Mouse (Mus musculus) limb, embryonic 15.5 days (tissue): ENCODE data around the gene Fam102a. TPM values are rescaled to one million over a fixed set of nuclear protein-coding genes. Genes with fewer than 3 reads are reported as not detected.

Experiments used
- ATAC-seq: fragments of 200-750 bp; cut with Nextera tagmentation; 2 replicates; pipeline ENCODE4 v1.8.0; 2017; ENCODE audit warnings: low read depth, moderate TSS enrichment; ENCODE audit not compliant: insufficient number of reproducible peaks, low FRiP score, low TSS enrichment
- H3K27ac ChIP-seq: fragments of 300-500 bp; sonication (generic); 2 replicates; pipeline ENCODE4 v1.5.1; 2015; ENCODE audit warnings: moderate library complexity, mild to moderate bottlenecking, inconsistent platforms
- H3K27me3 ChIP-seq: fragments of 300-500 bp; sonication (generic); 2 replicates; pipeline ENCODE4 v1.6.1; 2015; ENCODE audit warnings: inconsistent platforms
- H3K36me3 ChIP-seq: fragments of 300-500 bp; sonication (generic); 2 replicates; pipeline ENCODE4 v1.6.1; 2015; ENCODE audit warnings: inconsistent platforms
- H3K4me1 ChIP-seq: fragments of 300-500 bp; sonication (generic); 2 replicates; pipeline ENCODE4 v1.6.1; 2015; ENCODE audit warnings: inconsistent platforms
- H3K4me2 ChIP-seq: fragments of 300-500 bp; sonication (generic); 2 replicates; pipeline ENCODE4 v1.6.1; 2015; ENCODE audit warnings: mild to moderate bottlenecking, inconsistent platforms
- H3K4me3 ChIP-seq: fragments of 300-500 bp; sonication (generic); 2 replicates; pipeline ENCODE4 v1.5.1; 2015; ENCODE audit warnings: mild to moderate bottlenecking, inconsistent platforms
- H3K9ac ChIP-seq: fragments of 300-500 bp; sonication (generic); 2 replicates; pipeline ENCODE4 v1.6.1; 2015; ENCODE audit warnings: inconsistent platforms
- H3K9me3 ChIP-seq: fragments of 300-500 bp; sonication (generic); 2 replicates; pipeline ENCODE4 v1.6.1; 2016; ENCODE audit warnings: inconsistent platforms
- WGBS: fragments of 180-500 bp; shearing (Covaris S2); methylation state at CpG from one replicate; pipeline ENCODE4 v1.1.7; 2015; 5-methylcytosine and 5-hydroxymethylcytosine counted together
- polyA plus RNA-seq: library from polyadenylated mRNA; unstranded; fragments of >200 nt; fragmentation: Nextera tagmentation; extraction: Ambion mirVana; gene quantifications from 2 replicates; pipeline ENCODE4 v1.2.1, GENCODE M21; 2015

The Fam102a gene
- polyA plus RNA-seq, 1 experiment from 2014 or later, result 17.3 TPM

GRCm38 (mm10) chr2:32549764-32550163, 14.6 kb downstream of the Fam102a start:
- H3K36me3 ChIP-seq, result peaks cover 4% of the 10 kb centered on the region; the same call in 1 of the 2 replicates
- H3K9ac ChIP-seq, result no peak overlapping the region
- H3K4me3 ChIP-seq, result no peak overlapping the region
- 23% methylated on average over 6 of the region's 6 CpGs for WGBS
- no peaks in the 10 kb centered on the region for H3K27me3 ChIP-seq
- H3K4me1 ChIP-seq, result peaks cover 53% of the 10 kb centered on the region
- H3K4me2 ChIP-seq, result 0 out of 2 replicates have a peak overlapping the region, but pooled peaks have one; percentile 6
- peak; percentile 89 for ATAC-seq
- peak overlapping the region; percentile 90 for H3K27ac ChIP-seq
- no peaks in the 10 kb centered on the region for H3K9me3 ChIP-seq

DNA sequence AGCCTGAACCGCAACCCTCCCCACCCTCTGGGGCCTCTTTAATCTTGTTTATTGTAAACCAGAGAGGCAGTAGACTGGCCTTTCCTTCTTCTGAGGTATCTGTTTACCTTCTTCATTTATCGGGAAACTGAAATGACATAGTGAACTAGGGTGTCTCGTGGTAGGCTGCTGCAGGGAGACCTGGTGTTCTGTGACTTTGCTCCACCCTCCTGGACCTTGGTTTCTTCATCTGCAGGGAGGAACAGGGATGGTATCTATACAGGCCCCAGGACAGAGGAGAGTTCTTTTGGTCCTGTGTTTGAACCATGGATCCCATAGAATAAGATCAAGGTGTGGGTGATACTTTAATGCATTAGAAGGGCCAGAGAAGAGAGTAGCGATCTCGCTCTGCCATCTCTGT, 16.1 kb downstream of the Fam102a start:
- Histone ChIP-seq H3K27me3 (no peaks in the 10 kb centered on the region), H3K4me1 (peaks cover 66% of the 10 kb centered on the region), H3K27ac (0 out of 2 replicates have a peak overlapping the region, but pooled peaks have one; percentile 17), H3K9ac (no peak overlapping the region), H3K4me2 (no peak overlapping the region), H3K36me3 (peaks cover 8% of the 10 kb centered on the region; the same call in 1 of the 2 replicates), H3K9me3 (no peaks in the 10 kb centered on the region), H3K4me3 (no peak overlapping the region)
- ATAC-seq, result no peak
- 68% methylated on average over 5 of the region's 5 CpGs for WGBS

DNA sequence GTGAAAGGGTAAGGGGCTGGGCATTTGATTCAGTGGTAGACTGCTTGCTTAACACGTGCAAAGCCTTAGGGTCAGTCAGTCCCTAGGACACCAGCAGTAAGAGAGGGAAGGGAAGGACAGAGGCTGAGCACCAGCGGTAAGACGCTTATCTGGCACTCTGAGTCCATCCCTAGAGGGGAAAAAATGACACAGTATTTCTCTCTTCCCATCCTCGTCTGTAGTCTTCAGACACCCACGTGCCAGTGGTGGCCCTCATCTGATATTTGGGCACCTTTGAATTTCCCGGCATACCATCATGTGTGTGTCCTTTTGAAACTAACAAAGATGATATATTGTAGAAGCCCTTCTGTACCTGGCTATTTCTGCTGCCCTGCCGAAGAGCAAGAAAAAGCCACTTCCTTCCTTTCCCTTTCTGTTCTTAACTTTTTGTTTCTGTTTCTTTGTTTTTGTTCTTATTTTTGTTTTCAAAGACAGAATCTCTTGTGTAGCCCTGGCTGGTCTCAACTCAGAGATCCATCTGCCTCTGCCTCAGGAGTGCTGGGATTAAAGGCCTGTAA, 18.5 kb downstream of the Fam102a start:
- Histone ChIP-seq H3K9me3 (no peaks in the 10 kb centered on the region), H3K27ac (no peak overlapping the region; the same call in 1 of the 2 replicates), H3K9ac (no peak overlapping the region), H3K36me3 (peaks cover 13% of the 10 kb centered on the region), H3K4me2 (no peak overlapping the region), H3K4me1 (peaks cover 64% of the 10 kb centered on the region), H3K4me3 (no peak overlapping the region), H3K27me3 (no peaks in the 10 kb centered on the region)
- no peak for ATAC-seq
- 79% methylated on average over 7 of the region's 7 CpGs for WGBS

DNA sequence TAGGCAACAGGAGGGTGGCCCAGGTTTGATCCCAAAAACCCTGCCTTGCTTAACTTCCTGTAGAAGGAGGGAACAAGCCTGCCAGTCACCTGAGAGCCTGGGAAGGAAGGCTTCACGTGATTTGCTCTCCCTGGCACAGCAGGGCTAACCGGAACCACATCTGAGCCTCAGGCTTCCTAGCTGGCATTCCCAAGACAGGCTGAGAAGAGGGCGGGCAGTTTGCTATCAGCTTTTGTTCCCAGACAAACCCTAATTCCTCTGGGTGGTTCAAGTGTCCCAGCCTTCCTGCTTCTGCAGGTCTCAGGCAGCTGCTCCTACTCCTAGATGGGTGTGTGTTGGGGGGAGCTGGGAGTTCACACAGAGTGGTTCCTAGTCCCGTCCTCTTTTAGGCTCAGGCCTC, 20.4 kb downstream of the Fam102a start:
- Histone ChIP-seq H3K27me3 (no peaks in the 10 kb centered on the region), H3K27ac (peak overlapping the region; percentile 59), H3K9me3 (no peaks in the 10 kb centered on the region), H3K9ac (no peak overlapping the region), H3K4me1 (peaks cover 46% of the 10 kb centered on the region), H3K4me3 (no peak overlapping the region), H3K4me2 (no peak overlapping the region), H3K36me3 (peaks cover 29% of the 10 kb centered on the region)
- ATAC-seq, result peak; percentile 24; the same call in 1 of the 2 replicates
- 37% methylated on average over 4 of the region's 4 CpGs for WGBS

DNA sequence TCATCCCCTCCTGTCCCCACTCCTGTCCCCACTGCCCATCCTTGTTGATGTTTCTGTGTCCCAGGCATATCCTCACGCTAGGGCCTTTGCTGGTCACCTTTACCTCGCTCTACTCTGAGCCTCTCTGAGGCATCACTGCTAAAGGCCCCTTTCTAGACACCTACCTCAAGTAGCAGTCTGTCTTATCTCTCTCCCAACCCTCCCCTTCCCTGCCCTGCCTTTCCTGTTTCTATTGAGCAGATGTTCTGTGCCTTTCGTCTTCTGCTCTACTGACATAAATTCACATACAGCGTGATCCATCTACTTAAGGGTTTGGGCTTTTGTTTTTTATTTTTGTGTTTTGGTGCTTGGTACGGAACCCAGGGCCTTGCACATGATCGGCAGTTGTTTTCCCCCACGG, 20.9 kb downstream of the Fam102a start:
- Histone ChIP-seq H3K27me3 (no peaks in the 10 kb centered on the region), H3K27ac (peak overlapping the region; percentile 59), H3K36me3 (peaks cover 34% of the 10 kb centered on the region), H3K4me1 (peaks cover 40% of the 10 kb centered on the region), H3K4me2 (no peak overlapping the region), H3K4me3 (no peak overlapping the region), H3K9ac (no peak overlapping the region), H3K9me3 (no peaks in the 10 kb centered on the region)
- 74% methylated on average over 7 of the region's 7 CpGs for WGBS
- ATAC-seq, result no peak

GRCm38 (mm10) chr2:32559570-32559969, 24.4 kb downstream of the Fam102a start:
- H3K27me3 ChIP-seq, result no peaks in the 10 kb centered on the region
- 0 out of 2 replicates have a peak, but pooled peaks have one; percentile 41 for ATAC-seq
- H3K4me1 ChIP-seq, result peaks cover 27% of the 10 kb centered on the region
- 69% methylated on average over 5 of the region's 5 CpGs for WGBS
- H3K36me3 ChIP-seq, result peaks cover 63% of the 10 kb centered on the region
- H3K9me3 ChIP-seq, result no peaks in the 10 kb centered on the region
- no peak overlapping the region for H3K4me3 ChIP-seq
- peak overlapping the region; percentile 17; the same call in 1 of the 2 replicates for H3K27ac ChIP-seq
- no peak overlapping the region for H3K9ac ChIP-seq
- H3K4me2 ChIP-seq, result no peak overlapping the region

DNA sequence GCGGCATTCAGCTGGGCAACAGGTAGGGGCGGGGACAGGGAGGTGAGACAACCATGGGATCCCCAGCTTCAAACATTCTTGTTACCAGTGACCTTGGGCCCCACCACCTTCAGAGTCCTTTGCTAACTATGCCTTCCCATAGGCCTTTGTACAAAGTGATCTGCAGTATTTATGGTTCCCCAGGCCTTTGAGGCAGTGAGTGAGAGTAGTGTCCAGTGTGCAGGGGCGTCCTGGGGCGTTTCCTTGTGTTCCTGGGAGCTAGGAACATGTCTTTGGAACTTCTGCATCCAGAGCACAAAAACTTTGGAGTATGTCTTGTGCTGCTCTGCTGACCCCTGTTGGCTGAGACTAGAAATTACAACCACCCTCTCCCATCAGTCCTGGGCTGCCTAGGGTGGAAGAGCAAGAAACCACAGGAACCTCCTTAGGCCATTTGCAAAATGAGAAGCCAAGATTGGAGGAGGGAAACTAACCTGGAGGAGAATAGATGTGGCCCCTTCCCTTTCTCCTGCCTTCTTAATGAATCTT, 31.5 kb downstream of the Fam102a start:
- WGBS, result 37% methylated on average over 4 of the region's 4 CpGs
- H3K4me1 ChIP-seq, result peaks cover 6% of the 10 kb centered on the region
- no peak overlapping the region for H3K4me2 ChIP-seq
- no peak overlapping the region for H3K9ac ChIP-seq
- H3K27me3 ChIP-seq, result no peaks in the 10 kb centered on the region
- no peak overlapping the region for H3K4me3 ChIP-seq
- H3K9me3 ChIP-seq, result no peaks in the 10 kb centered on the region
- H3K36me3 ChIP-seq, result peaks cover 63% of the 10 kb centered on the region
- no peak for ATAC-seq
- peak overlapping the region; percentile 33; the same call in 1 of the 2 replicates for H3K27ac ChIP-seq

- ATAC-seq, result no peak
- Histone ChIP-seq H3K4me3 (no peak overlapping the region), H3K27ac (no peak overlapping the region), H3K9me3 (no peaks in the 10 kb centered on the region), H3K27me3 (no peaks in the 10 kb centered on the region), H3K4me1 (peaks cover 17% of the 10 kb centered on the region), H3K36me3 (peaks cover 62% of the 10 kb centered on the region), H3K4me2 (no peak overlapping the region), H3K9ac (no peak overlapping the region)
- 57% methylated on average over 5 of the region's 5 CpGs for WGBS
These were observed 33.0 kb downstream of the Fam102a start for GRCm38 (mm10) chr2:32568149-32568548.

DNA sequence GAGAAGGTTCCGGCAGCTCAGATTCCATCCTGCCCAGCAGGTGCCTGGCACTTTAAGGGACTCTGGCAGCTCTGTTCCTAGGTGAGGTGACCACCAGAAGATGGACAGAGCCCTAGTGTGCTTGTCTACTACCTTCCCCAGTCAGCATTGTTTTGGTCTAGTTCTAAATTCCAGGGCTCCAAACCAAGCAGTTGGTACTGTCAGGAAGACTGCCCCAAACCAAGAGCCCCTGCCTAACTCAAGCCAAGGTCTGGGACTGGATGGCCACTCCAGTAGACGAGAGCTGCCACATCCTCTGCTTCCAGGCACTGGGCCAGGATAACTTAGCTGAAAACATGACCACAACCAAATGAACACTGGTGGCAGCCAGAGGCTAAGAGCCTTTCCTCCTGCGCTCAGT, 33.8 kb downstream of the Fam102a start:
- peaks cover 61% of the 10 kb centered on the region for H3K36me3 ChIP-seq
- H3K9me3 ChIP-seq, result no peaks in the 10 kb centered on the region
- 85% methylated on average over 3 of the region's 3 CpGs for WGBS
- ATAC-seq, result no peak
- H3K27ac ChIP-seq, result no peak overlapping the region
- H3K27me3 ChIP-seq, result no peaks in the 10 kb centered on the region
- H3K4me1 ChIP-seq, result peaks cover 17% of the 10 kb centered on the region
- no peak overlapping the region for H3K4me3 ChIP-seq
- H3K9ac ChIP-seq, result no peak overlapping the region
- H3K4me2 ChIP-seq, result no peak overlapping the region

- Histone ChIP-seq H3K36me3 (peaks cover 42% of the 10 kb centered on the region), H3K27ac (peak within 1 kb of the TSS; percentile 63), H3K27me3 (0 out of 2 replicates have a peak, but pooled peaks cover 3% of the 10 kb centered on the region), H3K4me1 (peaks cover 30% of the 10 kb centered on the region), H3K9me3 (no peaks in the 10 kb centered on the region), H3K9ac (peak within 1 kb of the TSS; percentile 79), H3K4me2 (peak within 1 kb of the TSS; percentile 81), H3K4me3 (peak within 1 kb of the TSS; percentile 74)
- under 1% methylated on average over 36 of the region's 36 CpGs for WGBS
- peak; percentile 63 for ATAC-seq
These were observed 35.8 kb downstream of the Fam102a start, which contains the start of gene Dpm2 for GRCm38 (mm10) chr2:32570698-32571494. Gene Dpm2 (plus strand): TSS chr2:32570858.

DNA sequence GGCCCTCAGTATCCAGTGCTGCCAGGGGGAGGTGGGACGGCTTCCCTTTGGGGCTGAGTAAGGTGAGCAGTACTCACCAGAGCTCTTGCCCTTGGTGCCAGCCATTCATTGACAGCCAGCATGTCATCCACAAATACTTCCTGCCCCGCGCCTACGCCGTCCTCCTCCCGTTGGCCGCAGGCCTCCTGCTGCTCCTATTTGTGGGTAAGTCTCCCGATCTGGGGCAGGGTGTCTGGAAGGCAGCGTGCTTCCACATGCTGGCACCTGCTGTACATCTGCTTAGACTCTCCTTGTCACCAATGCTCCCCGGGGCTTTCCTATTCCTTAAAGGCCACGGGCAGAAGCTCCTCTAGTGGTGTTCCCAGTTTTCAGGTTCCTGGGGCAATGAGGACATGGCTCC, 37.1 kb downstream of the Fam102a start:
- Histone ChIP-seq H3K36me3 (peaks cover 31% of the 10 kb centered on the region), H3K4me3 (no peak overlapping the region), H3K9ac (no peak overlapping the region), H3K4me2 (no peak overlapping the region; the same call in 1 of the 2 replicates), H3K27ac (no peak overlapping the region), H3K9me3 (no peaks in the 10 kb centered on the region), H3K27me3 (0 out of 2 replicates have a peak, but pooled peaks cover 3% of the 10 kb centered on the region), H3K4me1 (peaks cover 30% of the 10 kb centered on the region)
- ATAC-seq, result no peak
- 89% methylated on average over 11 of the region's 11 CpGs for WGBS

DNA sequence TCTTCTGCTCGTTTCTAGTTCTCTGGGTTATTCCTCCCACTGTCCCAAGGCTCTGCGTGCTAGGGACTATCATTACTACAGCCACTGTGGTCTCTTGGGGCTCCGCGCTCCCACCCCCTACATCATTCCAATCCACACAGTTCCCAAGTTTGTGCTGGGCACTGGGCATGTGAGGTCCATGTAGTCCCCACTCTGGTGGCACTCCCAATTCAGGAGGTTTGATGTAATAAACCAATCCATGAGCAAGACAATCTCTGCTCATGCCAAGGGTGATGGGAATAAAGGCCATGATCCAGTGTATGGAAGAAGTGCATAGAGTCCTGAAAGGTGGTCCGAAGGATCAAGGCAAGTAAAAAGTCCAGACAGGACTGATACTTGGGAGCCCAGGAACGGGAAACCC, 39.4 kb downstream of the Fam102a start, which contains the start of gene Pip5kl1:
Gene Pip5kl1 (plus strand): TSS at position 301 of the 400 bp plus-strand sequence.
- peaks cover 16% of the 10 kb centered on the region; the same call in 1 of the 2 replicates for H3K27me3 ChIP-seq
- H3K9me3 ChIP-seq, result no peaks in the 10 kb centered on the region
- no peak within 1 kb of the TSS for H3K9ac ChIP-seq
- H3K36me3 ChIP-seq, result peaks cover 18% of the 10 kb centered on the region
- WGBS, result 80% methylated on average over 6 of the region's 6 CpGs
- H3K4me3 ChIP-seq, result peak within 1 kb of the TSS; percentile 41
- ATAC-seq, result no peak
- H3K27ac ChIP-seq, result no peak within 1 kb of the TSS
- H3K4me2 ChIP-seq, result peak within 1 kb of the TSS; percentile 94
- H3K4me1 ChIP-seq, result peaks cover 37% of the 10 kb centered on the region
